Mouse (Mus musculus): ENCODE measurements at regions not wholly inside any gene's neighbourhood (a gene's known extent, or its start where the extent isn't known, plus 50 kb on each side); places are given as distances from the start of the nearest gene placed in this dataset.

DNA sequence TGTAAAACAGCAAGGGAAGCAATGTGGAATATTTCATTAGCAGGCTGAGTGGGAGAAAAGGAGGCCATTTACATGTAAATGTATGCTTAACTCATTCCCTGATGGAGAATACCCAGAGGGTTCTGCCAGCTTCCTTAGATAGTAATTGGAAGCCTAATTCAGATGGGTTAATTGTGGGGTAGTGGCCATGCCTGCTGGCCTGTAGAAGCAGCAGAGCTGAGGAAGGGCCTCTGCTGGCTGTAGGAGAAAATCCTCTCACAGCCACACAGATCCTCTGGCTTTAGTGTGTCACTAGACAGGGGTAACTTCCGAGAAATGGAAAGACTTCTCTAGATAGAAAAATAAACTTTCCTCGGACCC, 1588.7 kb upstream of the Got2 start:
- peak; percentile 38; the same call in 1 of the 2 replicates for ATAC-seq (ENCODE audit: low TSS enrichment)

DNA sequence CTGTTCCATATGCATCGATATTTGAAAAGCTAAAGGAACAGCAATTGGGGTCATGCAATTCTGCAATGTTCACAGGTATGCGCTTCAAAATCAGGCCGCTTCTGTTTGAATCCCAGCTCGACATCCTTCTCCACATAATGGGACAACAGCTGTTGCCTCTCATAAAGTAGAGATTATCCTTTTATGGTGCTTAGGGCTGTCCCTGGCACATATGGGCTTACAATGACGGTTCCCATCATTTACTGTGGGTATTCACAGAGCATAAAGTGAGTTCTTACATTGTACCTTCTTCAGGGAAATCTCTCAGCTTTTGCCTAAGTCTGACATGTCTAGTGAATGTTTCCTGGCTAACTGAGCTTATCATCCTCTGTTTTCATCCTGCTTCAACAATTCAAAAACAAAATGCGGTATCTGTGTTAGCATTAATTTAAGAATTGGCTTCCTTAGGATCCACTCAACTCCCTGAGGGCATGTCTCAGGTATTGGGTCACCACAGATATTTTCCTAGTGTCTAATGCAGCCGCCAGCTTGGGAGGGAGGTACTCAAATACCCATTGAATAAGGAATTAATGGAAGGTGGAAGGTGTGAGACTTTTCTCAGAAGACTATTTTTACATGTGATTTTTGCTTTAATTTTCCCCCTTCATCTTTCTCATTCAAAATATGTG, 1588.2 kb upstream of the Got2 start:
- ATAC-seq (ENCODE audit: low TSS enrichment), result no peak

DNA sequence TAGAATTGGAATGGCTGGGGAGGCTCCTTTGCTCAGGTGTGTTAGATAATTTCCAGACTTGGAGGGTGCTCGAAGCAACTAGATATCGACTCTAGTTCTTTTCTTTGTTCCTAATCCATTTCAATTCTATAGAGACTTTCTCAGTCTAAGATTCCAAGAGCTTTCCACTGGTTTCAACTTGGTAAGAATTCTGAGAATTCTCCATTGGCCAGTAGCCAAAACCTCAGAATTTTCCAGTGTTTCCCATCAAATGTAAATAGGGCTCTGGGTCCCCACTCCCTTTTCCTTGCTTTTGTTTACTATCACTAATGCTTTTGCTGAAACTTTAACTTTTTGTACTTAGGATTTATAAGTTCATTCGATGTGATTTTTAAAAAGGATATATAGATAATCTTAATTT, 1585.0 kb upstream of the Got2 start:
- ATAC-seq (ENCODE audit: low TSS enrichment), result no peak

DNA sequence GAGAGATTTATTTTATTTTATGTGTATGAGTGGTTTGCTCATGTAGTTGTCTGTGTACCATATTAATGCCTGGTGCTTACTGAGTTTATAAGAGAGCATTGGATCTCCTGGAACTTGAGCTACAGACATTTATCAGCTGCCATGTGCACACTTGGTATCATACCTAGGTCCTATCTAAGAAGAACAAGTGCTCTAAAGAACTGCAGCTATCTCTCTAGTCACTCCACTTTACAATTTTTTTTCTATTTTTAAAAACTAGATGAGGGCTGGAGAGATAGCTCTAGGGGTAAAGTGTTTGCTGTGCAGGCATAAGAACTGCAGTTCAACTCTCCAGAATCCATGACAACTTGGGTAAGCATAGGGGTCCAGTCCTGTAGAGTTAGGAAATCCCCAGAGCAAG, 1573.1 kb upstream of the Got2 start:
- no peak for ATAC-seq (ENCODE audit: low TSS enrichment)

DNA sequence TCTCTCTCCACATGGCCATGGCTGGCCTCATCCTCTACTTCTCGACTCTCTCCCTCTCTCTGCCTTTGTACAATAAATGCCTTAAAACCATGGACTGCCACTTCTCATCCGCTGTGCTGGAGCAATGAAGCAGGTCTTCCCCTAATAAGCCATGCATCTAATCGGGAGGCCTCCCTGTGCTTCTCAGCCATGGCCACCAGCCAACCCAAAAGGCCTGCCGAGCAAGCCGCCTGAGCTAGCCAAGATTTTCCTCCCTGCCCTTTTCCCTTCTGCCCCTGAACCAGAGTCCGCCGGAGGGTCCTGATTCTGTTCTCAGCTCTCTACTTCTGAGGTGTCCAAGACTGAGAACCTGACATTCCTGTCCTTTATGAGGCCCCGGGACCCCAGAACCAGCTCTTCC, 1559.3 kb upstream of the Got2 start:
- ATAC-seq (ENCODE audit: low TSS enrichment), result no peak

DNA sequence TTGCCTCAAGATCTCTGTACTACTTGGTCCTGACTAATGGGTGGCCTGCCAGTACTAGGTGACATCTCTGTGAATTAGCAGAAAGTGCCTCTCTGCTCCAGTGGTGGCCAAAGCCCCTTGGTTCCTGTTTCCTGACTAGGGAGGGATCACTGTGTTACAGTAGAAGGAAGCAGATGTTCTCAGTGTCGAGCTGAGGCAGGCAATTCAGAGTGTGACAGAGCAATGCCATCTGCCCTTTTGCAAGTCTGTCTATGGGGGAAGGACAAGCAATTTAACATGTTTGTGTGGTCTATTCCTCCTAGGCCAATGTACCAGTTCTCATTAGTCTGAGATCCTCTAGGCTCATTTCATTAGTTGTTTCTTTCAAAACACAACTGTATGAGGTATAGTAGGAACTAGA, 1553.1 kb upstream of the Got2 start:
- ATAC-seq (ENCODE audit: low TSS enrichment), result no peak

DNA sequence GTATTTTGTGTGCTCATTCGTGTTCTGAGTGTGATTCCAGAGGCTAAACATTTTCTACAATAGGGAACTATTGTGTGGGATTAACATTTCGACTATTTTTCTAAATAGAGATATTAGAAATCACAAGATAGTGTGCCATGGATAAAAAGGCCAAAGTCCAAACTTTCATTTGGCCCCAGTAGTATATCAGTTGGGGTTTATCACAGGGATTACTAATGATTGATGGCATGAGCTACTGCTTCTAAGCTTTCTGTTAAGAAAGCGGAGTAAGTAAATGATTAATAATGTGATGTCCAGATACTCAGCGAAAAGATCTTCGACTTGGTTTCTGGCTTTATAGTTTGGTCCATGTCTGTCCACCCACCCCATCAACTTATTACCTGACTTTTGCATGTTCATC, 1545.2 kb upstream of the Got2 start:
- ATAC-seq (ENCODE audit: low TSS enrichment), result no peak

DNA sequence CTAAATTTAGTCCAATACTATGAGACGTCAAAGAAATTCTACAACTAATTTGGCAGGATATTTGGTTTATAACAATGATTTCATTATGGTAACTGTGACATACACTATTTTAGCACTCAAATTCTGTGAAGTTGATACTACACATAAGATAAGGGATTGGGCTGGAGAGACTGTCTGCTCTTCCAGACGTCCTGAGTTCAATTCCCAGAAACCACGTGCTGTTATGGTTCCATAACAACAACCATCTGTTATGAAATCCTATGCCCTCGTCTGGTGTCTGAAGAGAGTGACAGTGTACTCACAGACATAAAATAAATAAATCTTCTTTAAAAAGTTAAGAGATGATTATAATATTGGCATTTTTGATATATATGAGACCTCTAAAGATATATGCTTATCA, 1543.1 kb upstream of the Got2 start:
- ATAC-seq (ENCODE audit: low TSS enrichment), result no peak

DNA sequence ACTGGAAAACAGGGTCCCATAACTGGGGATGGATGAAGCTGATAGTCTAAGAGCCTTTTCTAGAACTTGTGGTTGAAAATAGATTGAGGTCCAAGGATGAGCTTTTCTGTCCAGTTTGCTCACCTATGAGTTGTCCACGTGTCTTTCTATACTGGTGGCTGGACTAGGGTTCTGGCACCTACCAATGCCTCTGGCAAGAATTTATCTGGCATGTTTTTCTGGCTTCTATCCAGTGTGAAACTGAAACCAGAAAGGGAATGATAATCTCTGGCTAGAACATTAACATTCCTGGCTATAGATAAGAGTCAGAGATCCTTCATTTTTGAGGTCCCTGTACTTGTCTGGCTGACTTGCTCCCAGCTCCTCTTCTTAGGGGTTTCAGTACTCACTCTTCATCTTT, 1534.0 kb upstream of the Got2 start:
- no peak for ATAC-seq (ENCODE audit: low TSS enrichment)

DNA sequence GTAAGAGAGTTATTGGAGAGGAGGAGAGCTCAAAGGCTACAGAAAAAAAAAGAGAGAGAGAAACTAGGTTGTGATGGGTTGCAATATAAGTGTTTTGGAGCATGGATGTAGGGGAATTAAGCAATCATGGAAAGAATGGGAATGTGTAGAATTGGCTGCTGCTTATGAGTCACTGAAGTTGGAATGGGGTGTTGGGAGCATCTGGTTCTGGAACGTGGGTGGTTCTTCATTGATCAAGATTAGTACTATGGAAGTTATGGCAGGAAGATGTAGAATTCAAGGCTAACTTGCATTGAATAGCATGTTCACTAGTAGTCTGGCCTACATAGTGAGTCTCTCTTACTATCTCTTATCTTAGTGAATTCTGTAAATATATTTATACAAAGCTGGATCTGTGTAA, 1526.4 kb upstream of the Got2 start:
- ATAC-seq (ENCODE audit: low TSS enrichment), result peak; percentile 59

DNA sequence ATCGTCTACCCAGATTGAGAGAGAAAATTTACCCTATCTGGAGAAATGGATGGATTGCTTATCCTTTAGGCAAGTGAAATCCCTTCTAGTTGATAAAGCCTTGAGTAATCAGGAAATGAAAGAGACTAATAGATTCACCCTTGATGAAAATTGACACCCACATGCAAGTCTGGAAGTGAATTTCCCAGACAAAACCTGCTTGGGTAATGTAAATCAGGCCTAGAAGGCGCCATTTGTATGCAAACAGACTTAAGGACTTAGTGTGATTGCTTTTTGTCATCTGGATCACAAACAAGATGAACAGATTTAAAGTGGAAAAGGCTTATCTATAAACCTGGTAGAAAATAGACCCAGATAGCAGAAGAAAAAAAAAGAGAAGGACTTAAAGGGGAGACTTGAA, 1515.0 kb upstream of the Got2 start:
- ATAC-seq (ENCODE audit: low TSS enrichment), result no peak

DNA sequence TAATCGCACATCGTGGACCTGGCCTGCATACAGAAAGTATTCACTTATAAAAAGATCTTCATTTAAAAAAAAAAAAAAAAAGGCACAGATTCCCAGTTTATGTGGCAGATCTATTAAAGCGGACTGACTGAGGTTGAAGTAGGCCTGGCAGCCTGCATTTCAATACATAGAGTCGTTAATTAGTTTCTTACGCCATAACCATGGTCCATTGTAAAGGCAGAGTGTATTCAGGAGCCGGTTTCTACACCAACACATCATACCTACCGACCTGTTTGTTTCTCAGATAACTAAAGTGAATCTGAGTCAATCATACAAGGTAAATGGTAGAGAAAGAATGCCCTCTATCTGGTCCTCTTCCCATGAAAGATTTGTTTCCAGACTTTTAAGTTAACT, 1509.0 kb upstream of the Got2 start:
- no peak for ATAC-seq (ENCODE audit: low TSS enrichment)

DNA sequence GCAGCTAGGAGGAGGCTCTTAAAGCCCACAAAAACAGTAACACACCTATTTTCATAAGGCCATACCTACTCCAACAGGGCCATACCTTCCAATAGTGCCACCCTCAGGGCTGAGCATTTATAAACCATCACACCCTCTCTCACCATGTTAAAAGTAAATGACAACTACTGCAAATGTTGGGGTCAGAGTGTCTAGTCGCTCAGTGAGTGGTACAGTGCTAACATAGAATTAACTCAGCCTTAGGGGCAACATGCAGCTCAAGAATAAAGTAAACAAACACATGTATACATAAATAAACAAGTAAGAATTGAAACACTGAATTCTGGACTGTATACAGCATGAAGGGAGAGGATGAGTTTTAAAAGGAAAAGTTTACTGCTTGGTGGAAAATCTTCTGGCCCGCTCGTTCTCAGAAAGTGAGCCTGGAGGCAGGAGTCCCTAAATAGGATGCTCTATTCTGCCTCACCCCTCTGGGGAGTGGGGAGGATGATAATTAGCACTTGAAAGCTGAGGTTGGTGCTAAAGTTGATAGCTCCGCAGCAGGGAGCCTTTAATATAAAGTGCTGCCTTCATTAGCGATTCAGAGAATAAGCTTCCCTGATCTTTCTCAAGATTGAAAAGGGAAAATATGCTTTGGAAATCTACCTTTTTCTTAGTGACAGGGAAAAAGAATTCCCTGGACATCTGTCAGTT, 1508.4 kb upstream of the Got2 start:
- no peak for ATAC-seq (ENCODE audit: low TSS enrichment)

DNA sequence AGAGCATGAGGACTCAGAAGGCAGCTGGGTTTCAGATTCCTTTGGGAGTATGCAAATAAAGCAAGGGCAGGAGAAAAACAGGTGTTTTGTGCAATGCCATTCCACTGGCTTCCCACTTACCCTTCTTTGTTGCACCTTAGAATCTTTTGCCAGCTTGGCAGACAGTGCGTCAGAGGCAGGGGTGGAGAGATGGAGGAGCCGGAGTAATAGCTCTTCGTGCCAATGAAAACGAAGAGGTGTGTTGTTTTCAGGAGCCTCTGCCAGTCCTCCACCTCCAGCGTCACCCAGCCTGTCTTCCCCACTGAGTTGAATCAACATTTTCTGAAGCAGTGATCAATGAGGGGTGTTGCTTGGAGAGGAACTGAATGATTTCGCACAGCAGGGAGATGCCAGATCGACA, 1501.3 kb upstream of the Got2 start:
- ATAC-seq (ENCODE audit: low TSS enrichment), result peak; percentile 41; the same call in 1 of the 2 replicates

DNA sequence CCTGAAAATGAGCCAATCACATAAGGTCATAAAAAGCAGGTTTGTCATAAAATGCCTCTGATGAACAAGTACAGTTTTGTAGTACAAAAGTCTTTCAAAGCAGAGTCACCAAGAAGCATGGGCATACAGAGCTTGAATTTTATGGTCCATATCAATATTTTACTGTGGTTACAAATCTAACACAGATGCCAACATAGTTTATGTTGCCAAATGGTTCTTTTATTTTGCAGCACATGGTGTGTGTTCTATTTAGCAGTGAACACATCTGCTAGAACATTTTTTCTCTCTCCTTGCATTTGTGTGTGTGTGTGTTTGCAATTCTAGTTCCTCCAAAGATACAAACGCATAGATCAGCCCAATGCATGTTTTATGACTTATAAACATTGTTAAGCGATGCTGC, 1500.8 kb upstream of the Got2 start:
- ATAC-seq (ENCODE audit: low TSS enrichment), result no peak

DNA sequence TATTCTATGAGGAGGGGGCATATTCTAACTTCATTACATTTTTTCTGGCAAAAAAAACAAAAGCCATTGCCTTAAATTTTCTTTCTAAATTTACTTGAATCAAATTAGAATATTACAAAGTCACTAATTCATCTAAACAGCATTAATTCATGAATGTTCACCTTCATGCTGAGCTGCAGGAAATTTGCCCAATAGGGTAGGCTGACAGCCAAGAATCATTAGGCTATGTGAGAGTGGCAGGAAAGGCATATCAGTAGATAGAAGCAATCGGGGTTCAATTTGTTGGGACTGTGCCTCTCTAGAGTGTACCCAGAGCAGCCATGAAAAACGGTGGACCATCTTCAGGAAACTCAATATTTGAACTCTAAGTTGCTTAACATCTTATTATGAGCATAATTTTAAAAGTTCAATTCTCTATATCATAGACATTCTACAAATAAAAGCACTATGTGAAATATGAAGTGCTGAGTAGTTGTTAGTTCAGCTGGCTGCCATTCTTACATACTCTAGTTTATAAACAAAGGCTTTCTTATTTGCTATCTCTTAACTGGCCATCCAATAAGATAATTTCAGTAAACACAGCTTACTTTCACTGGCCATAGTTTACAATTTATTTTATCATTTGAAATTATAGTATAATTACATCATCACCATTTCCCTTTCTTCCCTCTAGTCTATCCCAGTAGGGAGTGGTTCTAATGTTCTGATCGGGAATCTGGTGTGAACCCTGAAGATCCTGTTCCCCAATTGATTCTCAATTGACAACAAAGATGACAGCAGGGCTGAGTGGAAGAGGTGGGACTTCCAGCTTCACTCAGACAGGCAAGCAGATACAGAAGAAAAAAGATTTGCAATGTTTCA, 1486.8 kb upstream of the Got2 start:
- ATAC-seq (ENCODE audit: low TSS enrichment), result no peak

DNA sequence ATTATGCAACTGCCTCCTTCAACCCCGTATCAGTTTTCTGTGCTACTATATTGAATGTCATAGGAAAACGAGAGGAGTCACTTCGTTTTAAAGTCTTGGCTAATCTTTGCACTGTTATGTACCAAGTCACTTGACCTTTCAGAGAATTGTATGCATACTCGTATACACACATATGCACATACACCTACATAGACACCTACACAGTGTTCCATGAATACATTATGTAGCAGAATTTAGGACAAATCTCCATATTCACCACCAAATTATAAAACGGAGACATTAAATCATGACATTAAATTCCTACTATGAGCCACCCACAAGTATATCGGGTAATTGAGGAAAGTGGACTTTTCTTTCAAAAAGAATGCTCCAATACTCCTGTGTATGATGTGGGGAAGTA, 1458.3 kb upstream of the Got2 start:
- peak; percentile 97 for ATAC-seq (ENCODE audit: low TSS enrichment)

DNA sequence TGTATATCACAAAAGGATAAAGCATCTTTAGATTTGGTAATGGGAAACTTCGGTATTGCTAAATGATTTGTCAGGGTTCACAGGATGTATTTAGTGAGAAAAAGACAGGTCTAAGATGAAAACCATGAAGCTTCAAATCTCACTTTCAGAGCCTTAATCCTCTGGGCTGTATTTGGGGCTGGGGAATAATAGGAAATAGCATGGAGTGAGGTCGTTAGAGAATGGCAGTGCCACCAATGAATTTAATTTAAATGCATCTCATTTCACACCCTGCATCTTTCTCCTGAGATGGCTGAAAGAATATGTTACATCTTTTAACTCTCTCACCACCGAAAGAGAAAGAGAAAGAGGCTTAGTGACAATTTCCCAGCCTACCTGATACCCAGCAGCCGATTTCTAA, 1427.2 kb upstream of the Got2 start:
- ATAC-seq (ENCODE audit: low TSS enrichment), result no peak

DNA sequence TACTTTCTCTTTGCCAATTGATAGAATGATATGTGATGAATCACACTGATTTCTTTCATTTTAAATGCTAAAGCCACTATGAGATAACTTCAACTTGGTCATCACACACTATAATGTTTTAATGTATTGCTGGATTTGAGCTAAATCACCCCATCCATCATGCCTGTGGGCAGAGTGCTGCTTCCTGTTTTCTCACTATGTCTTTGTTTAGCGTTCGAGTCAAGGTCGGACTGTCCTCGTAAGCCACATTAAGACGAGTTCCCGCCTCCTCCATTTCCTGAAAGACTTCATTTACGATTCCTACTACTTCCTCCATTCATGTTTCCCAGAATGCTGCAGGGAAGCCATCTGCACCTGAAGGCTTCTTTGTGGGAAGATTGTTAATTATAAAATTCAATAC, 1420.0 kb upstream of the Got2 start:
- no peak for ATAC-seq (ENCODE audit: low TSS enrichment)

DNA sequence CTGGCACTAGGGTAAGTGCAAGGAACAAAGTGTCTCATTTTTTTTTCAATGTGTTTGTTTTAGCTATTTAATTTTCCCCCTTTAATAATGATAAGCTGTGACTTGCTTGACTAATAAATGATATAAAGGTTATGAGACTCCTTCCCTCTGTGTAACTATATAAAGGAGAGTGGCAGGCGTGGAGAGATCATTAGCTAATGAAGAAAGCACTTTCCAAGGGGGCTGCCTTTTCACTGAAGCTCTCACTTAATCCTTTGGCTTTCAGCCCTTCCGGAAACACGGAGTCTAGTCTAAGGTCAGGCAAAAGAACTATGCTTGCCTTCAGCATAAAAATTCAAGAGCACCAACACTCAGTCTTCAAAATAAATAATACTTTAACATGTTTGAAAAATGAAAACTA, 1382.2 kb upstream of the Got2 start:
- ATAC-seq (ENCODE audit: low TSS enrichment), result no peak

DNA sequence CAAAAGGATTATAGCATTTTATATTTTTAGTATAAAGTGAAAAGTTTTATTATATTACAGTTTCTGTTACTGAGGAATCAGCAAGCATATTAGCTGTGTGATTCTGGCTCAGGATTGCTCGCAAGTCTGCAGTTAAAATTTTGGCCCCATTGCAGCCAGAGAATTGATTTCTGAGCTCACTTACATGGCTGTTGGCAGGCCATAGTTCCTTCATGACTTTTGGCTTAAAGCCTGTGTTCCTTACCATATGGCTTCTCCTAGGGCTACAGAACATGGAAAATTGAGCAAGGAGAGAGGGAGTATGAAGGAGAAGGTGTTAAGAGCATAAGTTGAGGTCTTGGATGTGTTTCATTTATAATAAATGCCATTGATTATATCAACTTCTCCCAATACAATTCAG, 1372.6 kb upstream of the Got2 start:
- ATAC-seq (ENCODE audit: low TSS enrichment), result no peak

DNA sequence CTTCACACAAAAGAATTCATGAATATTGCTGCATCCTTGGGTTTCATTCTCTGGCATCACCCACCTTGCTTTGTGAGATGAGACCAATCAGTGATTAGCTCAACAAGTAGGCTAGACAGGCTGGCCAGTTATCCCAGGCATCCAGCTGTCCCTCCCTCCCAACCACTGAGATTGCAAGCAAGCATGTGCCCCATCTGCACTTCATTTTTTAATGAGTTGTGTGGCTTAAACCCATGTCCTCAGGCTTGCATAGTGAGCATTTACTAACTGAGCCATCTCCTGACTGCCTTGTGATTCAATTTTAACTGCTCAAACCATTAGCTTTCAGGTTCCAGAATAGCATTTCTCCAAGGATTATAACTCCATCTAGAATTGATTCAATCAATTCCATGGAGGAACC, 1365.8 kb upstream of the Got2 start:
- ATAC-seq (ENCODE audit: low TSS enrichment), result no peak

DNA sequence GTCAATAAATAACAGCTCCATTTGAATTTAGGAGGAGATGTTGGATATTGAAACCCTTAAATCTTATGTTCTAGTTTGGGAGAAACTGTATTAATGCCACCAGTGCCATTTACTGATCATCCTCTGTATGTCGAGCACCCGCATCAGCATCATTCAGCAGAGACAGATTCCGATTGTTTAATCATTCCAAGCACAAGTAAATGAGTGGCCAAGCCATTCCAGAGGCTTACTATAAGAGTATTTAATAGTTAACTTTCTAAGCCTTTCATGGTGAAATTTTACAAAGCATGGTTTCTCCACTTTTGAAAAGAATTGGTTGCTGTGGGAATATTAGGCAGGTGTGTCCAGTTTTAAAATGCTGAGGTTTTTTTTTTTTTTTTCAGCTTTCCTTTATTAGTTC, 1363.9 kb upstream of the Got2 start:
- ATAC-seq (ENCODE audit: low TSS enrichment), result no peak
